Mouse (Mus musculus) B cell, adult (primary cell): ENCODE results near the gene Tkfc. TPM values are rescaled to one million over a fixed set of nuclear protein-coding genes. Genes with fewer than 3 reads are reported as not detected.

Source experiments
- total RNA-seq: library from RNA; stranded (reverse); gene quantifications from 4 replicates; pipeline ENCODE4 v1.2.4, GENCODE M21; 2023; ENCODE audit not compliant: inconsistent age

The Tkfc gene
- total RNA-seq, result 4.1 to 5.5 TPM (median 4.8 TPM) in 4 replicates

DNA sequence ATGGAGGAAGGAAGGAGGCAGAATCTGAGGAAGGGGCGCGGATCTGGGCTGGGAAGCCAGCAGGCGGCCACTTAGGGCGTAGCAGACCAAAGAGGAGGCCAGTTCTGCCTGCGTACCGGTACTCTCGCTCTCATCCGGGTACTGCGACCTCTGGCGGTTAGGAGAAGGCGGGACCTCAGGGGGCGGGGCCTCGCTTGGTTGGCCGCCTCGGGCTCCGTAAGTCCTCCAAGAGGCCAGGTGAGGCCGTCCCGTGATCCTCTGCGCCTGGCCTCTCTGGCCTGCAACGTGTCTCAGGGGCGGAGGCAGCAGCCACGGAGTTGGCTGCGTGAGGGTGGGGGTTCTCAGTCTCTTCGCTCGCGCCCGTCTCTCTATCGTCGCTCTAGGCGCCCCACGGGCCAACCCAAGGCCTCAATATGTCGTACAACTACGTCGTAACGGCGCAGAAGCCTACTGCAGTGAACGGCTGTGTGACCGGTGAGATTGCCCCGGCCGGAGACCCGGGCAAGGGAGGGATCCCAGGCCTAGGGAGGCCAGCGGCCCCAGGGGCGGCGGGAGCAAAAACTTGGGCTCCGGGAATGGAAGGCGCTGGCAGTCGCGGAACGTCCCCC is at the start of gene Tkfc, which contains the start of gene Ddb1:
TSS of gene Tkfc (minus strand) at position 362 of the 608 bp plus-strand sequence.
TSS of gene Ddb1 (plus strand) at position 35 of the 608 bp plus-strand sequence.

GRCm38 (mm10) chr19:10634106-10634871 is 28.8 kb upstream of the Tkfc start, which contains the start of gene Vwce:
Vwce (plus strand) TSS chr19:10634213.

DNA sequence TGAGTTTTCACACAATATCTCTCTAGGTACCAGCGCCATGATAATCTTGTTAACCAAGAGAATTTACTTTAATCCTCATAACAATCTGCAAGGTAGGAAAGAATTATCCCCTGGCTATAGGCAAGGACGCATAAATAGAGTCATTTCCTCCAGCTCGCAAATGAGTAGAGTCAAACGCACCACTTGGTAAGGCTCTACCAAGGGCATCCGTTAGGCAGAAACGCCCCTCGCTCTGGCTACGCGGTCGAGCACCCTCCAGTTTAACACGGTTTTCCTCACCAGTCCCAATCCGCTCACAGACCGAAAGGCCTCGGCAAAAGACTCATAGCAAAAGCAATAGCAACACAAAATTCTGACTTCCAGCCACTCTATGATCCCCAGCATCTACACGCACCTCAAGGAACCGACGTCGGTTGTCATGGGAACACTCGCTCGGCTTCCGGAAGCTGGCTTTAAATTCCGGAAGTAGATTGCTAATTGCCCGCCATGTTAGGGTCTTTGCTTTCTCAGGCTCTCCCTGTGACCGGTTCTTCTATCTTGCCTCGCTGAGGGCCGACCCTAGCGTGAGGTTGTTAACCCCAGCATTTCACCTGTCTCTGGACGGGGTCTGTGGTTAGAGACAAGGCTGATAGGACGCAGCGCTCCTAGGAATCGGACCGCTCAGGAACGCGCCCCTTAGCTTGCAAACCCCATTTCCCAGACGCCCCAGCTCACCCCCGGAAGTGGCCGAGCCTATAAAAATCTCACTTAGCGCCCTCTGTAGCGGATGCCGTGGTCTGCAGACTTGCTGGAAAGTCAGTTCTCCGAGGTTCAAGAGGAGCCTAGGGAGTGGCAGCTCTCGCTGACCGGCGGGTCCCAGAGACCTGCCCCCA is 28.5 kb downstream of the Tkfc start, which contains the start of the genes Cyb561a3 and Tmem138:
TSS of gene Cyb561a3 (plus strand) at position 483 of the 872 bp plus-strand sequence.
TSS of gene Tmem138 (minus strand) at position 673 of the 872 bp plus-strand sequence.

DNA sequence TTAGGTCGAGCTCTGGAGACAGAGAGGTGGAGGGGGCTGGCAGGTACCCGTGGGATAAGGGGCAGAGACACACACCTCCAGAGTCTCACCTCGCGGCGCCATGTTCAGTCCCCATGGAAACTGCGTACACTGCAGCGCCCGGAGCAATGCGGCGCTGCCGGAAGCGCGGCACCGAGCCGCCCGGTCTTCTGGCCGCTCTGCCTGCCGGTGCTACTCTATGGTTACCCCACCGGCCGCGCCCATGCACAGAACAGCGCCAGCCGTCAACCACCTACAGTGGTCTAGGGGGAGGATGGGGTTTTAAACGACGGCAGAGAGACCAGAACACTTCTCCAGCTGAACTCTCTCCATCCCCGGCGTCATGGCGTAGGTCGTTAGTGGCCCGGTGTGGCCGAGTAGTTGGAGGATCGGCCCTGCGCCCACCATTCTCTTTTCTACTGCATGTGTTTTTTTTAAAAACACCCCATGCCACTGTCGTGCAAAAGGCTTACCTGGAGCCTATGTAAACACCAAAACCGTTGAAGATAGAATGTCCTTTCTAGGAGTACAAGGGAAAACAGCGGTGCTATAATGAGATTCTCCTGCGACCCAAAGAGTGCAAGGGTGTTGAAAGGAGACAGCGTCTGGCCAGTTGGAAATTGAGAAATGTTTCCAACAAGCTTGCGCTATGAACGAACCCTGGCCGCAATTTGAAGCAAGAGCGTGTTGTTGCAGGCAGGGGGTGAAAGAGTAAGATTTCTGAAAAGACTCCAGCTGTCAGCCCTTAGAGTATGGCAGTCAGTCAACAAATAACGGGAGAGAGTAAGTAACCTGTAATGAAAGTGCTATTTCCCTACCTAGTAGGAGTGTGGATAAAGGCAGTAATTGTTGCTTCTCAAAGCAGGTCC is 49.6 kb downstream of the Tkfc start, which contains the start of gene Tmem216:
TSS of gene Tmem216 (minus strand) at position 615 of the 887 bp plus-strand sequence.

Other genes starting within 250 kb of the Tkfc start
- not detected in 4 replicates for gene Syt7, start 216.6 kb downstream of the Tkfc start, total RNA-seq
- 1.1 to 2.5 TPM (median 1.8 TPM) in 4 replicates for gene Lrrc10b, start 148.2 kb downstream of the Tkfc start, total RNA-seq
- gene Ppp1r32, start 122.7 kb downstream of the Tkfc start, total RNA-seq, result 4.1 to 7.8 TPM (median 5.2 TPM) in 4 replicates
- gene Cpsf7, start 80.4 kb downstream of the Tkfc start, total RNA-seq, result 168 to 172 TPM (median 169 TPM) in 4 replicates
- gene Sdhaf2, start 79.5 kb downstream of the Tkfc start, total RNA-seq, result 65.2 to 74.0 TPM (median 71.5 TPM) in 4 replicates
- gene Tmem216, start 49.4 kb downstream of the Tkfc start, total RNA-seq, result 8.9 to 11.3 TPM (median 11.0 TPM) in 4 replicates
- gene Cyb561a3, start 28.5 kb downstream of the Tkfc start, total RNA-seq, result 216 to 232 TPM (median 223 TPM) in 4 replicates
- gene Tmem138, start 28.3 kb downstream of the Tkfc start, total RNA-seq, result 6.8 to 9.3 TPM (median 8.1 TPM) in 4 replicates
- 172 to 182 TPM (median 174 TPM) in 4 replicates for gene Ddb1, start 327 bp downstream of the Tkfc start, total RNA-seq
- gene Vwce, start 28.6 kb upstream of the Tkfc start, total RNA-seq, result 0.75 to 2.0 TPM (median 1.2 TPM) in 4 replicates
- gene Pga5, start 72.4 kb upstream of the Tkfc start, total RNA-seq, result not detected in 4 replicates
- 20.2 to 24.6 TPM (median 21.2 TPM) in 4 replicates for gene Vps37c, start 83.1 kb upstream of the Tkfc start, total RNA-seq
- gene Cd5, start 133.3 kb upstream of the Tkfc start, total RNA-seq, result 0.94 to 2.9 TPM (median 2.1 TPM) in 4 replicates
- gene Cd6, start 224.4 kb upstream of the Tkfc start, total RNA-seq, result 0.54 to 0.74 TPM in 2 of 4 replicates, not detected in the others
- 32.6 to 38.8 TPM (median 35.8 TPM) in 4 replicates for gene Slc15a3, start 234.1 kb upstream of the Tkfc start, total RNA-seq